Mouse (Mus musculus): Measurements from ENCODE around the gene Defb45. TPM values are rescaled to one million over a fixed set of nuclear protein-coding genes. Genes with fewer than 3 reads are reported as not detected.

The Defb45 gene
- not detected for polyA plus RNA-seq (2014; fragmentation: Illumina TruSeq; extraction: RNeasy Lipid Tissue Mini Kit (QIAGEN cat#74804); ENCODE audit: low read depth, low replicate concordance)

DNA sequence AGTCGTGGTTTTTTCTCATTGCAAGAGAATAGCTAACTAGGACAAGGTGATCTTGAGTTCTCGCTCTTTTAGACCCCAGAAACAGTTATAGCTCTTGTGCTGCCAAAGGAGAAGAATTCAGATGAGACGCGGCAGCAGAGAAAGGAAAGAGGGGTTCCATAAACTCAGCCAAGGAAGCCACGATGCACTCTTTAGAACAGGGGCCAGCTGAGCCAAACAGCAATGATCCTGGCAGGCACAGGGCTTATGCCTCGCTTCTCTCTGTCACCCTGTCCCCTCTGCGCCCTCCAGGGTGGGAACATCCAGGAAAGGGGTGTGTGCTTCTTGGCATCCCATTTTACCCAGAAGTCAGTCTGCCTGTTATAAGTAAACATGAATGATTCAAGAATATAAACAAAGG lies at the start of gene Defb45:
Defb45 (minus strand) TSS at position 101 of the 400 bp plus-strand sequence.

DNA sequence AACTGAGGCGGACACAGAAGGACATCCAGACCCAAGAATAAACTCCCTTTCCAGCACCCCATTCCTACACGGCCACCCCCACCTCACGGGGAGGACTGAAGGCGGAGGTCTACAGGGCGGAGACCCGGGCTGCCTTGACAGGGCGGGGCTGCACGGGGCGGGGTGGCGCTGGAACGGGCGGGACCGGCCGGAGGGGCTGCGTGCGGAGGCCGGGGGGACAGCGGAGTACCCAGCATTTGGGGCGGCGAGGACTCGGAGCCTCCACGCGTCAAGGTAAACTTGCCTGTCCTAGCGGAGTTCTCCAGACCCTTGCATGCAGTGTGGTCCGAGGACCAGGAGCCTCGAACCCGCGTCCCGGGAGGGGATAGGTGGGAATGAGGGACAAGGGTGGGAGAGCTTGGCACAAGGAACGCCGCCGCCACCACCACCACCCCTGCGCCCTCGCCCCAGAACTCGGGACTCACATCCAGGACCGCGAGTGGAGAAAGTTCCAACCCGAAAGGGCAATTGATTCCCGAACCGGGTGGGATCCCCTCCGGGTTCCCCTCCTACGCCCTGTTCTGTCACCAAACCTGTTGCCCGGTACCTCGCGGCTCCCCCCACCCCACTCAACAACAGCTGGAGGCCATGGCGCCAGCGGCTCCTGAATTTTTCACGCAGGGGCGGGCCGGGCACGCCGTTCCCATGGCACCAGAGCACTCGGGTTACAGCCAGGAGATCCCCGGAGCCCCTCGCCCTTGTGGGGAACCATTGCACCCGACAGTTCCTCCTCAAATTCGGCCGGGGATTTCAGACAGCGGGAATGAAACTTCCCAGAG lies 27.8 kb upstream of the Defb45 start, which contains the start of gene Rem1:
Rem1 (plus strand) TSS at position 178 of the 818 bp plus-strand sequence.

DNA sequence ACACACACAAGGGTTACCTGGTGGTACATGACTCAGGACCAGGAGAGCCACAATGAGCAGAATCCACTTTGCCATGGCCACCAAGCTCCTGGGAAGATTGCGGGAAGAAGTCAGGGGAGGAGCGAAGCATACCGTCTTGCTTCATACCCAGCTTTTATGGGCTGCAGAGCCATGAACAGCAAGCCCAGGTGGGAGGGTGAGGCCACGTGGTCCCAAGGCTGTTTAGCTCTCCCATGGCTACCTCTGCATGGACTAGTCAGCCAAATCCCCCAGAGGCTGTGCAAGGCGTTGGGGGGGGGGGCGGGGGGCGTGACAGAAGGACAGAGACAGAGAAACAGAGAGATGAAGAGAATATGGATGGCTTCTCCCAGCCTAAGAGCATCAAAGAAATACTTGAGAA lies 23.8 kb upstream of the Defb45 start, which contains the start of gene Defb25:
Defb25 (minus strand) TSS at position 101 of the 400 bp plus-strand sequence.

DNA sequence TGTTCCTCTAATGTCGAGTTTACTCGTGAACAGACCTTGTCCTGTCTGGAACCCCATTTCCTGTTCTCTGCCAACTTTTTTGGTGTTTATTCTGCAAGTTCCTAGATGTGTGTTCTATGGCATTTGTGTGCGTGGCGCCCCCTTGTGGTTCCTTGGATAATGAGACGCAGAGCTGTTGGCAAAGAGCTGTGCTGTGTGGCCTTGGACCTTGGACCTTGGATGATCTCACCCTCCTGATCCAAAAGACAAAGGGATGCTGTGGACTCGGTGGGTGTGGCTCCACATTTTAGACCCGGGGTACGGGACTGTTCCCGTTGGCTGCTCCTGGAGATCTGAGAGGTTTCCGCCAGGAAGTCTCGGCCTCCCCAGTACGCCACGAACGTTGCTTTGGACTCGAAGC lies 4.9 kb upstream of the Defb45 start, which contains the start of gene Defb36:
Defb36 (plus strand) TSS at position 271 of the 400 bp plus-strand sequence.

DNA sequence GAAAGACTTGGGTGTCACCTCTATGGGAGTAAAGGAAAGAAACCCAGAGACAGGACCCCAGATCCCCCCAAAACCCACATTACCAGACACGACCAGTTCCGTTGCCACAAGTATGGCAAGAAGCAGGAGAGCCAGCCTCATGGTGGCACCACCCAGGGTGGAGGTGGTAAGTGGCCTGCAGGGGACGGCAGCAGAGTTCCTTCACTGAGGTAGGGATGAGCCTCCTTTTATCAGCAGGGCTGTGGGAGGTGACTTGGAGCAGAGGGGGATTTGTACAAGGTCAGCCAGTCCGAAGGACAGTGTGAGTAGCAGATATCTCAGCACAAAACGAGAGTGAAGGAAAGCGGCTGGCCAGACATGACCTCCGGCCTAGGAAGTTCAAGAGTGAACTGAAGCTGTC lies 19.1 kb downstream of the Defb45 start, which contains the start of gene Defb19:
Defb19 (minus strand) TSS at position 206 of the 400 bp plus-strand sequence.

DNA sequence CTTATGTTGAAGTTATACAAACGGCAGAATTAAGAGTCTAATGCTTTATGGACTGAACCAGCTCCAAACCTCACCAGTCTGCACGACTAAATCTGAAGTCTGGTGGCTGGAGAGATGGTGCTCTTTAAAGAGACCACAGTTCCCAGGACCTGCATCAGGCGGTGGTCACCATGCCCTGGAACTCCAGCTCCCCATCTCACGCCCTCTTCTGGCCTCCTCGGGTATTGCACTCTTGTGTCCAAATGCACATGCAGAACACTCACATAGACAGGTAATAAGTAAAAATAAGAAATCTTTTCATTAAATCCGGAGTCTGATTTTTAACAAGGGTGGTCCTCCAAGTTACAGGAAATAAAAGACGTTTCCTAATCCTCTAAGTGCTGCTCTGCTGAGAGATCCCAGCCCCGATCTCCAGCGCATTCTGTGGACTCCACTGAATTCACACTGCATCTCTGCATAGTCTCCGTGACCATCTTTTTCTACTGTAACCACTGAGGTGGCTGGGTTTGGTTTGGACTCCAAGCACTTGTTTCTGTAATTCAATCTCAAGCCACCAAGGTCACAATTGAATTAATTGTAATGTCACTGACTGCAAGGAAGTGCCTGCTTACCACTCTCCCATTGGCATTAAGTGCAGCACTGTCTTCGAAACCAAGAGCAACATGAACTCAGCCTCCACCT lies 26.9 kb downstream of the Defb45 start, which contains the start of gene Defb21:
Defb21 (plus strand) TSS at position 631 of the 681 bp plus-strand sequence.

DNA sequence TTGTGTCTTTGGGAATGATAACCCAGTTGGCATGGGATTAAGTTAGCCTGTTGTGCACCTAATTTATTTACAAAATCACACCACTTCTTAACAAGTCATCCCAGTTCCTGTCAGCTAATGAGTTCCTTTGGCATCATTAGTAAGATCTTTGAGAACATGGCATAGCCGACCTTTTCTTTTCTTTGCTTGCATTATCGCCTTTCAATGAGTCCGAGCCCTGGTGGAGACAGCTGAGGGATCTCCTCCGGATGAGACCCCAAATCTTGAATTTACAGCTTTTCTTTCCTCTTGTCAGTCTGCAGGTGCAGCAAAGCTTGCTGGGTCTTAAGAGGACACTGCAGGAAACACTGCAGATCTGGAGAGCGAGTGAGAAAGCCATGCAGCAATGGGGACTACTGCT lies 30.2 kb downstream of the Defb45 start, which contains the start of gene Gm17416:
Gm17416 (plus strand) TSS at position 301 of the 400 bp plus-strand sequence.

Other genes starting within 250 kb of the Defb45 start
- gene Nrsn2, start 222.8 kb downstream of the Defb45 start, polyA plus RNA-seq (2014; fragmentation: Illumina TruSeq; extraction: RNeasy Lipid Tissue Mini Kit (QIAGEN cat#74804); ENCODE audit: low read depth, low replicate concordance), result not detected
- 0.40 TPM for gene Sox12, start 201.3 kb downstream of the Defb45 start, polyA plus RNA-seq (2014; fragmentation: Illumina TruSeq; extraction: RNeasy Lipid Tissue Mini Kit (QIAGEN cat#74804); ENCODE audit: low read depth, low replicate concordance)
- gene Zcchc3, start 184.4 kb downstream of the Defb45 start, polyA plus RNA-seq (2014; fragmentation: Illumina TruSeq; extraction: RNeasy Lipid Tissue Mini Kit (QIAGEN cat#74804); ENCODE audit: low read depth, low replicate concordance), result 3.2 TPM
- gene 6820408C15Rik, start 183.8 kb downstream of the Defb45 start, polyA plus RNA-seq (2014; fragmentation: Illumina TruSeq; extraction: RNeasy Lipid Tissue Mini Kit (QIAGEN cat#74804); ENCODE audit: low read depth, low replicate concordance), result 0.36 TPM
- not detected for gene Defb23, start 134.8 kb downstream of the Defb45 start, polyA plus RNA-seq (2014; fragmentation: Illumina TruSeq; extraction: RNeasy Lipid Tissue Mini Kit (QIAGEN cat#74804); ENCODE audit: low read depth, low replicate concordance)
- not detected for gene Defb20, start 122.3 kb downstream of the Defb45 start, polyA plus RNA-seq (2014; fragmentation: Illumina TruSeq; extraction: RNeasy Lipid Tissue Mini Kit (QIAGEN cat#74804); ENCODE audit: low read depth, low replicate concordance)
- not detected for gene Defb22, start 109.3 kb downstream of the Defb45 start, polyA plus RNA-seq (2014; fragmentation: Illumina TruSeq; extraction: RNeasy Lipid Tissue Mini Kit (QIAGEN cat#74804); ENCODE audit: low read depth, low replicate concordance)
- 2.1 TPM for gene Defb26, start 87.7 kb downstream of the Defb45 start, polyA plus RNA-seq (2014; fragmentation: Illumina TruSeq; extraction: RNeasy Lipid Tissue Mini Kit (QIAGEN cat#74804); ENCODE audit: low read depth, low replicate concordance)
- not detected for gene Defb28, start 81.1 kb downstream of the Defb45 start, polyA plus RNA-seq (2014; fragmentation: Illumina TruSeq; extraction: RNeasy Lipid Tissue Mini Kit (QIAGEN cat#74804); ENCODE audit: low read depth, low replicate concordance)
- 44.8 TPM for gene Defb29, start 59.3 kb downstream of the Defb45 start, polyA plus RNA-seq (2014; fragmentation: Illumina TruSeq; extraction: RNeasy Lipid Tissue Mini Kit (QIAGEN cat#74804); ENCODE audit: low read depth, low replicate concordance)
- not detected for gene Gm17416, start 30.1 kb downstream of the Defb45 start, polyA plus RNA-seq (2014; fragmentation: Illumina TruSeq; extraction: RNeasy Lipid Tissue Mini Kit (QIAGEN cat#74804); ENCODE audit: low read depth, low replicate concordance)
- not detected for gene Defb21, start 26.7 kb downstream of the Defb45 start, polyA plus RNA-seq (2014; fragmentation: Illumina TruSeq; extraction: RNeasy Lipid Tissue Mini Kit (QIAGEN cat#74804); ENCODE audit: low read depth, low replicate concordance)
- gene Defb19, start 19.1 kb downstream of the Defb45 start, polyA plus RNA-seq (2014; fragmentation: Illumina TruSeq; extraction: RNeasy Lipid Tissue Mini Kit (QIAGEN cat#74804); ENCODE audit: low read depth, low replicate concordance), result not detected
- not detected for gene Defb36, start 4.9 kb upstream of the Defb45 start, polyA plus RNA-seq (2014; fragmentation: Illumina TruSeq; extraction: RNeasy Lipid Tissue Mini Kit (QIAGEN cat#74804); ENCODE audit: low read depth, low replicate concordance)
- not detected for gene Defb25, start 23.7 kb upstream of the Defb45 start, polyA plus RNA-seq (2014; fragmentation: Illumina TruSeq; extraction: RNeasy Lipid Tissue Mini Kit (QIAGEN cat#74804); ENCODE audit: low read depth, low replicate concordance)
- 1.3 TPM for gene Rem1, start 27.6 kb upstream of the Defb45 start, polyA plus RNA-seq (2014; fragmentation: Illumina TruSeq; extraction: RNeasy Lipid Tissue Mini Kit (QIAGEN cat#74804); ENCODE audit: low read depth, low replicate concordance)
- gene H13, start 70.1 kb upstream of the Defb45 start, polyA plus RNA-seq (2014; fragmentation: Illumina TruSeq; extraction: RNeasy Lipid Tissue Mini Kit (QIAGEN cat#74804); ENCODE audit: low read depth, low replicate concordance), result 32.4 TPM
- gene Mcts2, start 87.6 kb upstream of the Defb45 start, polyA plus RNA-seq (2014; fragmentation: Illumina TruSeq; extraction: RNeasy Lipid Tissue Mini Kit (QIAGEN cat#74804); ENCODE audit: low read depth, low replicate concordance), result 24.4 TPM
- gene Id1, start 136.9 kb upstream of the Defb45 start, polyA plus RNA-seq (2014; fragmentation: Illumina TruSeq; extraction: RNeasy Lipid Tissue Mini Kit (QIAGEN cat#74804); ENCODE audit: low read depth, low replicate concordance), result 27.5 TPM
- not detected for gene Cox4i2, start 154.8 kb upstream of the Defb45 start, polyA plus RNA-seq (2014; fragmentation: Illumina TruSeq; extraction: RNeasy Lipid Tissue Mini Kit (QIAGEN cat#74804); ENCODE audit: low read depth, low replicate concordance)
- gene Bcl2l1, start 232.3 kb upstream of the Defb45 start, polyA plus RNA-seq (2014; fragmentation: Illumina TruSeq; extraction: RNeasy Lipid Tissue Mini Kit (QIAGEN cat#74804); ENCODE audit: low read depth, low replicate concordance), result 36.9 TPM
- 1.5 TPM for gene Tpx2, start 248.6 kb upstream of the Defb45 start, polyA plus RNA-seq (2014; fragmentation: Illumina TruSeq; extraction: RNeasy Lipid Tissue Mini Kit (QIAGEN cat#74804); ENCODE audit: low read depth, low replicate concordance)